Mouse (Mus musculus): ENCODE results near the gene Gm11027. TPM values are rescaled to one million over a fixed set of nuclear protein-coding genes. Genes with fewer than 3 reads are reported as not detected.

The Gm11027 gene
- total and polyA plus RNA-seq, 3 experiments, result not detected

DNA sequence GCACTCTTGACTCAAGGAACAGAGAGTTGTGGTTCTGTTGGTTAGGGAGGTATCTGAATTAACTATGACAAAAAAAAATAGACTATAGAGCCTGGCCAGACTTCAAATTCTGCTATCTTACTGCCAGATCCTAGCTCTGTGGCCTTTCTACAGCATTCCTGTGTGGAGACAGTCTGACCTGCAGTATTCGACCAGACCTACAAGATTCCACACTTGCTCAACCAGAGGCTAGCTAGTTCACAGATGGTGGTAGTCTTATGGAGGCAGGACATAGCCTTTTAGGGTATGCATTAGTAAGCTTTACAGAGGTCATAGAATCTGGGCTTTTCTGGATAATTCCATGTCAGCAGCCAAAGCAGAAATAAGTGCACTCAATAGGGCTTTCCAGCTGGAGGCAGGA is 4.6 kb upstream of the Gm11027 start (continued):
- TF ChIP-seq USF2 (conservative IDR thresholded peaks at IDR 0.05; ENCODE audit: low read depth, low read length) (no peak), ZKSCAN1 (IDR thresholded peaks at IDR 0.05; ENCODE audit: borderline replicate concordance, low read depth, low read length) (no peak)

DNA sequence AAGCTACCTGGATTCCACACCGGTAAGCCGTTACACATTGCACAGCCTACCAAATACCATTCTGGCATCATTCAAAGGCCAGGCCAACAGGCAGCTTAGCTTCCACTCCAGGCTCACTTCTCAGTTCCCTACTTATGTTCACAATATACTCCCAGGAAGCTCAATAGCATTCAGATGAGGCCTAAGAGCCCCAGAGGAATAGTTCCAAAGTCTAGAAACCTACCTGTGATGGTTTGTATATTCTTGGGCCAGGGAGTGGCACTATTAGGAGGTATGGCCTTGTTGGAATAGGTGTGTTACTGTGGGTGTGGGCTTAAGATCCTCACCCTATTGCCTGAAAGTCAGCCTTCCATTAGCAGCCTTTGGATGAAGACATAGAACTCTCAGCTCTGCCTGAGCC is 4.1 kb upstream of the Gm11027 start:
- DNase-seq (ENCODE audit: extremely low read depth), result no peak
- Histone ChIP-seq H3K79me2 (replicated peaks; ENCODE audit: control insufficient read depth, extremely low read depth, insufficient read depth, poor library complexity, severe bottlenecking) (no peaks in the 10 kb centered on the region), H3K4me3 (replicated peaks in 1 of 3; ENCODE audit: low read depth in 2 of 3, low read length in 2 of 3, poor library complexity in 1 of 3) (no peak overlapping the region), H3K4me1 (ENCODE audit: control insufficient read depth in 1 of 2, insufficient read depth in 2 of 2) (no peaks in the 10 kb centered on the region; a peak in 1 of 4 replicates), H3K9me3 (replicated peaks; ENCODE audit: low read length) (no peaks in the 10 kb centered on the region), H3K27ac (ENCODE audit: insufficient read depth, low read depth) (no peak overlapping the region), H3K27me3 (replicated peaks) (peaks cover 1% of the 10 kb centered on the region), H3K36me3 (replicated peaks in 1 of 2; ENCODE audit: control insufficient read depth in 1 of 2, insufficient read depth in 1 of 2, low read length in 1 of 2) (no peaks in the 10 kb centered on the region), H3K9ac (ENCODE audit: insufficient read depth, low read depth) (no peak overlapping the region), H3K4me2 (ENCODE audit: insufficient read depth, low read depth, poor library complexity, severe bottlenecking) (no peak overlapping the region)
- dilution Hi-C loops (cut with MboI; ENCODE audit: extremely low pct_ligation_motif_present, extremely low pct_unique_long_range_greater_than_20kb, low sequenced_read_pairs) (no loop called here), in situ Hi-C loops (cut with MboI; ENCODE audit: low pct_ligation_motif_present, low pct_unique_long_range_greater_than_20kb, low sequenced_read_pairs) (loop anchor here (25.0 kb wide), 1 partner anchor 316 kb away; no protein-coding TSS in a partner anchor)
- no peak for TF ChIP-seq JUN (IDR thresholded peaks at IDR 0.05; ENCODE audit: insufficient read depth, low read depth, low read length)
- TF ChIP-seq GABPA (IDR thresholded peaks at IDR 0.05; ENCODE audit: insufficient replicate concordance, low read depth, low read length), result no peak
- TF ChIP-seq ETS1 (conservative IDR thresholded peaks at IDR 0.05; ENCODE audit: low read depth, low read length), result no peak
- no peak for TF ChIP-seq BHLHE40 (IDR thresholded peaks at IDR 0.05; ENCODE audit: low read depth, low read length)
- no peak for TF ChIP-seq MEF2A (IDR thresholded peaks at IDR 0.05; ENCODE audit: borderline replicate concordance, low read depth, low read length)
- TF ChIP-seq KAT2A (IDR thresholded peaks at IDR 0.05; ENCODE audit: insufficient replicate concordance, low read length), result no peak
- no peak for TF ChIP-seq UBTF (IDR thresholded peaks at IDR 0.05; ENCODE audit: low read depth, low read length)
- TF ChIP-seq SMC3 (IDR thresholded peaks at IDR 0.05; ENCODE audit: low read depth, low read length), result no peak
- no peak for TF ChIP-seq MAX (IDR thresholded peaks at IDR 0.05; ENCODE audit: low read length)
- no peak for TF ChIP-seq RCOR1 (conservative IDR thresholded peaks at IDR 0.05; ENCODE audit: low read depth, low read length)
- TF ChIP-seq CHD1 (IDR thresholded peaks at IDR 0.05; ENCODE audit: low read depth, low read length), result no peak
- no peak for TF ChIP-seq MXI1 (IDR thresholded peaks at IDR 0.05; ENCODE audit: low read depth, low read length)
- TF ChIP-seq MYC (IDR thresholded peaks at IDR 0.05; ENCODE audit: low read depth, low read length), result no peak
- no peak for TF ChIP-seq NRF1 (IDR thresholded peaks at IDR 0.05; ENCODE audit: low read depth, low read length)
- TF ChIP-seq MAZ (IDR thresholded peaks at IDR 0.05; ENCODE audit: low read depth, low read length), result no peak
- TF ChIP-seq POLR2A (IDR thresholded peaks at IDR 0.05; ENCODE audit: low read depth, low read length), result no peak
- no peak for TF ChIP-seq JUND (conservative IDR thresholded peaks at IDR 0.05; ENCODE audit: low read depth, low read length)
- no peak for TF ChIP-seq ELF1 (IDR thresholded peaks at IDR 0.05; ENCODE audit: low read depth, low read length)
- no peak for TF ChIP-seq TCF12 (IDR thresholded peaks at IDR 0.05; ENCODE audit: low read depth, low read length)
- no peak for TF ChIP-seq ZMIZ1 (IDR thresholded peaks at IDR 0.05; ENCODE audit: low read depth, low read length)
